Mouse (Mus musculus): Measurements from ENCODE around the gene Gm10413.
"Not testable (repeated sequence)": the region's sequence is repeated elsewhere in the genome, so short reads cannot be mapped to it uniquely, and the experiment has no call there.

Gene Gm10413

DNA sequence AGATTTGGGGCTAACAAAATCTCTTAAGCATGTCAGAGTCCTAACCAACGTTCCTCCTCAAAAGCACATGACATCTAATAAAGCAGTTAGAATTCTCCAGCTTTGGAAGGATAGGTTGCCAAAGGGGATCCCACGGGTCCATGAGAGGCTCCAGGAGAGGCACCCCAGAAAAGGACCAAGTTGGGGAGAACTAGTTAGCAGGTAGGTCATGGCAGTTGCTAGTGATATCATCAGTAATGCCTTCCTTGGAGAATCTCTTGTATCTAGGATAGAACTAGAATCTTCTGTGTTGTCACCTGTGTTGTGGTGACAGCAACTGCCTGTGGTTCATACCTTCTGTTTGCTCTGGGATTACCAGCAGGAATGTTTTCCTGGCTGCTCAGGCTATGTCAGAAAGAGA lies at the start of gene Gm10413:
Gene Gm10413, plus strand, starts transcription at position 301 of the 400 bp plus-strand sequence.
- not testable (repeated sequence) for DNase-seq (ENCODE audit: low read depth)

GRCm38 (mm10) chr14:3412314-3412713 lies 17.4 kb downstream of the Gm10413 start, which contains the start of gene Gm10409:
Gm10409 (plus strand) TSS chr14:3412614.
- not testable (repeated sequence) for DNase-seq (ENCODE audit: low read depth)

- DNase-seq (ENCODE audit: low read depth) = not testable (repeated sequence)
Measured at GRCm38 (mm10) chr14:3427803-3428202, 32.9 kb downstream of the Gm10413 start, which contains the start of gene Gm3005. Gm3005 (plus strand) TSS chr14:3428103.

DNA sequence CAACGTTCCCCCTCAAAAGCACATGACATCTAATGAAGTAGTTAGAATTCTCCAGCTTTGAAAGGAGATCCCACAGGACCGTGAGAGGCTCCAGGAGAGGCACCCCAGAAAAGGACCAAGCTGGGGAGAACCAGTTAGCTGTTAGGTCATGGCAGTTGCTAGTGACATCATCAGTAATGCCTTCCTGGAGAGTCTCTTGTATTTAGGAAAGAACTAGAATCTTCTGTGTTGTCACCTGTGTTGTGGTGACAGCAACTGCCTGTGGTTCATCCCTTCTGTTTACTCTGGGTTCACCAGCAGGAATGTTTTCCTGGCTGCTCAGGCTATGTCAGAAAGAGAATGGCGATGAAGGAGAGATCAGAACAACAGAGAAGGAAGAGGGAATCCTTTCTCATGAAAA lies 54.2 kb downstream of the Gm10413 start, which contains the start of gene Gm10408:
Gene Gm10408, plus strand, starts transcription at position 301 of the 400 bp plus-strand sequence.
- DNase-seq (ENCODE audit: low read depth) = not testable (repeated sequence)
